Mouse (Mus musculus): ENCODE measurements around the gene Ace2.

GRCm38 (mm10) chrX:164102656-164103055 is 36.5 kb upstream of the Ace2 start:
- no peak for TF ChIP-seq MYOD1 (IDR thresholded peaks at IDR 0.05; ENCODE audit: control insufficient read depth, insufficient read length, low read depth)
- no peak for TF ChIP-seq USF1 (IDR thresholded peaks at IDR 0.05; ENCODE audit: low read depth)
- no peak for TF ChIP-seq CTCF (IDR thresholded peaks at IDR 0.05; ENCODE audit: control insufficient read depth, insufficient read depth, insufficient read length)
- no peak for TF ChIP-seq MYOG (IDR thresholded peaks at IDR 0.05; ENCODE audit: control insufficient read depth, extremely low read depth, insufficient read length)
- no peak for TF ChIP-seq MAX (IDR thresholded peaks at IDR 0.05)
- TF ChIP-seq CEBPB (IDR thresholded peaks at IDR 0.05; ENCODE audit: low read depth): no peak
- no peak for TF ChIP-seq FOSL1 (IDR thresholded peaks at IDR 0.05; ENCODE audit: insufficient read depth, low read length, poor library complexity, severe bottlenecking)
